Mouse (Mus musculus) hindbrain, postnatal 0 days (tissue): ENCODE measurements around the gene Ercc2. TPM values are rescaled to one million over a fixed set of nuclear protein-coding genes. Genes with fewer than 3 reads are reported as not detected.

Source experiments
- ATAC-seq: fragments of 200-750 bp; cut with Nextera tagmentation; 2 replicates; pipeline ENCODE4 v1.8.0; 2017; ENCODE audit warnings: mild to moderate bottlenecking, moderate TSS enrichment, moderate library complexity
- DNase-seq: peaks from one replicate; pipeline ENCODE4 v3.0.0-alpha.2; 2015; ENCODE audit warnings: low spot score
- H3K27ac ChIP-seq: fragments of 300-500 bp; sonication (generic); 2 replicates; pipeline ENCODE4 v1.5.1; 2014; ENCODE audit warnings: mild to moderate bottlenecking
- H3K27me3 ChIP-seq: fragments of 300-500 bp; sonication (generic); 2 replicates; pipeline ENCODE4 v1.6.1; 2014; ENCODE audit warnings: low read length, mixed read lengths; ENCODE audit not compliant: insufficient read depth
- H3K36me3 ChIP-seq: fragments of 300-500 bp; sonication (generic); 2 replicates; pipeline ENCODE4 v1.6.1; 2014; ENCODE audit warnings: low read length, mixed read lengths; ENCODE audit not compliant: insufficient read depth
- H3K4me1 ChIP-seq: fragments of 300-500 bp; sonication (generic); 2 replicates; pipeline ENCODE4 v1.6.1; 2014; ENCODE audit warnings: antibody characterized with exemption, low read length, mixed read lengths; ENCODE audit not compliant: insufficient read depth
- H3K4me2 ChIP-seq: fragments of 300-500 bp; sonication (generic); 2 replicates; pipeline ENCODE4 v1.6.1; 2014; ENCODE audit warnings: low read depth, mild to moderate bottlenecking, low read length, moderate library complexity, mixed read lengths
- H3K4me3 ChIP-seq: fragments of 300-500 bp; sonication (generic); 2 replicates; pipeline ENCODE4 v1.5.1; 2014; ENCODE audit warnings: low read length
- H3K9ac ChIP-seq: fragments of 300-500 bp; sonication (generic); replicated peaks from 2 replicates; pipeline ENCODE4 v1.6.1; 2014; ENCODE audit warnings: mild to moderate bottlenecking, low read length, moderate library complexity, mixed read lengths
- H3K9me3 ChIP-seq: fragments of 300-500 bp; sonication (generic); 2 replicates; pipeline ENCODE4 v1.6.1; 2016; ENCODE audit warnings: low read length, mixed read lengths
- CTCF ChIP-seq: IDR thresholded peaks from 2 replicates; pipeline ENCODE4 v1.5.1; 2016; ENCODE audit warnings: antibody characterized with exemption, control low read depth, low read depth
- WGBS: fragments of 180-500 bp; shearing (Covaris S2); extraction: QIAGEN DNeasy Blood & Tissue Kit; methylation state at CpG from one replicate; pipeline ENCODE4 v1.1.7; 2014; 5-methylcytosine and 5-hydroxymethylcytosine counted together
- polyA plus RNA-seq: library from polyadenylated mRNA; unstranded; fragments of >200 nt; fragmentation: Nextera tagmentation; extraction: Ambion mirVana; gene quantifications from 2 replicates; pipeline ENCODE4 v1.2.1, GENCODE M21; 2015
- total RNA-seq: library from RNA; depleted of rRNA; stranded (reverse); fragments of >200 nt; gene quantifications from 2 replicates; pipeline ENCODE4 v1.2.3, GENCODE M21; 2014; rRNA removed

Ercc2 gene
- total RNA-seq (57.3 and 65.1 TPM in 2 replicates), polyA plus RNA-seq (18.6 and 19.9 TPM in 2 replicates)

DNA sequence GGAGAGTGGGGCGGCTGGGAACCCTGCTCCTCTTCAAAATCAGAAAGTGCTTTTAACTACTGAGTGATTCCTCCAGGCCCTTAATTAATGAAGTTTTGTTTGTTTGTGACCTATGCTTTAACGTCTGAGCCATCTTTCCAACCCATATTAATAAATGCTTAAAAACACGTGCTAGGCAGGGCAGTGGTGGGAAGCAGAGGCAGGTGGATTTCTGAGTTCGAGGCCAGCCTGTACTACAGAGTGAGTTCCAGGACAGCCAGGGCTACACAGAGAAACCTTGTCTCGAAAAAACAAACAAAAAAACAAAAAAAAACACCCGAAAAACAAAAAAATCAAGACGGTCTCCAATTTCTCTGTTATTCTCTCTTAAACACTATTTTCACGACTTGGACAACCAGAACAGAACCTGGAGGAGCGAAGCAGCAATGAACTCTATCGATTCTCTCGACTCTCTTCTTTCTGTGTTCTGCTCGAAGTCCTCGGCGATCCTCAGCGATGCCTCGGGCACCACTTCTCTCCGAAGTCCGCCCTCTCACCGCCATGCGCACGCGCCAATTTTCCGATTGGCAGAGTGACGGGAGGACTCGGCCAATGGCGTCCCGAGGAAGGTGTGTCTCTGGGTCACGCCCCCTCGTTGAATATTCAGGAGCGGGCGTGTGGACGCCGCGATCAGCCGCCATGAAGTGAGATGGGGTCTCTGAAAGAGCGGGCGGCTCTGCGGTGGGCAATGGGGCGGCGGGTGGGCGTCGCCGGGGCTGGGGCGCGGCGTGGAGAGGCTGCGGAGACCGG lies at the start of gene Ercc2:
Gene Ercc2, plus strand, starts transcription at position 634 of the 789 bp plus-strand sequence.
- WGBS: 6% methylated on average over 48 of the region's 48 CpGs
- H3K4me2 ChIP-seq: peak within 1 kb of the TSS; percentile 84
- H3K4me3 ChIP-seq: peak within 1 kb of the TSS; percentile 87
- H3K4me1 ChIP-seq: no peaks in the 10 kb centered on the region; the same call in 1 of the 2 replicates
- no peak for TF ChIP-seq CTCF
- DNase-seq (peak; percentile 100), ATAC-seq (peak; percentile 97)
- no peaks in the 10 kb centered on the region for H3K9me3 ChIP-seq
- H3K9ac ChIP-seq: peak within 1 kb of the TSS; percentile 76
- peaks cover 19% of the 10 kb centered on the region for H3K36me3 ChIP-seq
- peak within 1 kb of the TSS; percentile 73 for H3K27ac ChIP-seq
- H3K27me3 ChIP-seq: no peaks in the 10 kb centered on the region

DNA sequence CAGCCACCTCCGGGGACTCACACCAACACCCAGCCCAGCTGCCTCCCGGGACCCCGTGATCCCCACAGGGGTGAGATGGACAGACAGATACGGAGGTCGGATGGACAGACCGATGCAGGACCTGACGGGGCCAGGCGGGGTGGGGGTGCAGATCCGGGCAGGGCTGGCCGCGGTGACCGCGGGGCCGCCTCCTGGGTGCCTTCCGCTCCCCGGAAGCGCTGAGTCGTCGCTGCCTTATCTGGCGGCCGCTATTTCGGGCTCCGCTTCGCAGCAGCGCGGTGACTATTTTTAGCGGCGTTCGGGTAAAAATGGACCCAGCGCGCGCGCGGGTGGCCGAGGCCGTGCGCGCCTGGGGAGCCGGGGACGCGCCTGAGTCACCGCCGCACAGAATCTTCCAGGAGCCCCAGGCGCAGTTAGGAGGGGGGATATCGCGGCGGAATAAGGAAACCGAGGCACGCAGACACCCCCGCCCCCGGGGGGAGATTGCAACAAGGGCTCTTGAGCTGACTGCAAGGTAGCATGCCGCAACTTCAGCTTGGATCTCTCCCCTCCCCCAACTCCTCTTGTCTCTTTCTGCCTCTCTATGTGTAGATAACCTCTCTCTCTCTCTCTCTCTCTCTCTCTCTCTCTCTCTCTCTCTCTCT lies 49.0 kb upstream of the Ercc2 start:
- Histone ChIP-seq H3K9me3 (no peaks in the 10 kb centered on the region), H3K9ac (peak overlapping the region; percentile 73), H3K36me3 (no peaks in the 10 kb centered on the region), H3K27ac (peak overlapping the region; percentile 69; the same call in 1 of the 2 replicates), H3K4me1 (no peaks in the 10 kb centered on the region), H3K27me3 (no peaks in the 10 kb centered on the region), H3K4me2 (peak overlapping the region; percentile 65), H3K4me3 (peak overlapping the region; percentile 60)
- DNase-seq (peak; percentile 84), ATAC-seq (peak; percentile 58)
- WGBS: under 1% methylated on average over 52 of the region's 52 CpGs
- no peak for TF ChIP-seq CTCF

DNA sequence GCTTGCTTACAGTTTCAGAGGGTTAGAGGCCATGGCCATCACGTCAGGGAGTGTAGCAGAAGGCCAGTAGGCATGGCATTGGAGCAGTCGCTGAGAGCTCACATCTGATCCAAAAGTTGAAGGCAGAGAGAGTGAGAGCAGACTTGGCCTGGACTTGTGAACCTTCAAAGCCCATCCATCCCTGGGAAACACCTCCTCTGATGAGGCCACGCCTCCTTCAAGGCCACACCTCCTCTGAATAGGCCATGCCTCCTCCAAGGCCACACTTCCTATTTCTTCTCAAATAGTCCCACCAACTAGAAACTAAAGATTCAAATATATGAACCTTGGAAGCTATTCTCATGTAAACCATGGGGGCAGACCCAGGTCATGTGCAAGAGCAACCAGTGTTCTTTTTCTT lies 46.2 kb upstream of the Ercc2 start:
- no peak overlapping the region for H3K4me2 ChIP-seq
- 43% methylated on average over 3 of the region's 3 CpGs for WGBS
- ATAC-seq (no peak), DNase-seq (no peak)
- H3K27ac ChIP-seq: no peak overlapping the region
- no peak overlapping the region for H3K9ac ChIP-seq
- H3K27me3 ChIP-seq: no peaks in the 10 kb centered on the region
- H3K4me3 ChIP-seq: no peak overlapping the region
- H3K4me1 ChIP-seq: no peaks in the 10 kb centered on the region
- H3K9me3 ChIP-seq: no peaks in the 10 kb centered on the region
- no peak for TF ChIP-seq CTCF
- H3K36me3 ChIP-seq: no peaks in the 10 kb centered on the region

DNA sequence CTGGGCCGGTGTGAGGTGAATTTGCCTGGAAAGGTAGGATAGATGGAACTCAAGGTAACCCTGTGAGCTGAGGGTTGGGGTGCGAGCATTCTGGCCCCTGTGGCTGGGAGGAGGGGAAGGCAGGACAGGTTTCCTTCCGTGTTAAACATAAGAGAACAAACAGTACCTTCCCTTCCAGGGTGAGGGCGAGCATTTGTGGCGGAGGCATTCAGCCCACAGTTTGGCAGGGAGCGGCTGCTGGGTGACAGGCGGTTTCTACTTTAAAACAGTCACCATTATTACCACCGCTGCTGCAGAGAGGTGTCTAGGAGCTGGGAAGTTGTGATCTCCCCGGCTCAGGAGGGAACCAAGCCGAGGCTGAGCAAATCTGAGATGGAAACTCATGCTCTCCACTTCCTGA lies 44.7 kb upstream of the Ercc2 start:
- no peaks in the 10 kb centered on the region for H3K9me3 ChIP-seq
- no peak overlapping the region for H3K4me3 ChIP-seq
- H3K27ac ChIP-seq: no peak overlapping the region
- peaks cover 4% of the 10 kb centered on the region for H3K4me1 ChIP-seq
- no peak for TF ChIP-seq CTCF
- H3K4me2 ChIP-seq: no peak overlapping the region
- no peaks in the 10 kb centered on the region for H3K36me3 ChIP-seq
- ATAC-seq (no peak), DNase-seq (no peak)
- H3K9ac ChIP-seq: no peak overlapping the region
- no peaks in the 10 kb centered on the region; the same call in 1 of the 2 replicates for H3K27me3 ChIP-seq
- 71% methylated on average over 10 of the region's 10 CpGs for WGBS

DNA sequence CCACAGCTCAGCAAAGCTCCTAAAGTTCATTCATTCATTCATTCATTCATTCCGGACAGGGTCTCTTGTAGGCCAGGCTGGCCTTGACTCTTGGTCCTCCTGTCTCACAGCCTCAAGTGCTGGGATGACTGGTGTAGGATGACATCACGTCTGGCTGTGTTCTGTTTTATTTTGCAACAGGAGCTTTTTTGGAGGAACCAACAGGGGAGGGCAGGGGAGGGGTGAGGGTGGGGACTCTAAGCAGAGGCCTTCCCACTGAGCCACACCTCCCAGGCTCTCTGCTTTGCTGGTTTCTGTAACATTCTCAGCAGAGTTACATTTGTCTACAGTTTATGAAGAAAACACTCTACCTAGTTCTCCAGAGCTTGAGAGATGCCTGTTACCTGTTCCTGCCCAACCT lies 43.8 kb upstream of the Ercc2 start:
- Histone ChIP-seq H3K9ac (no peak overlapping the region), H3K9me3 (no peaks in the 10 kb centered on the region), H3K4me2 (no peak overlapping the region), H3K36me3 (no peaks in the 10 kb centered on the region), H3K27ac (no peak overlapping the region), H3K4me3 (no peak overlapping the region), H3K27me3 (no peaks in the 10 kb centered on the region; the same call in 1 of the 2 replicates), H3K4me1 (peaks cover 9% of the 10 kb centered on the region)
- WGBS: 56% methylated on average over 2 of the region's 2 CpGs
- no peak for TF ChIP-seq CTCF
- DNase-seq: no peak
- ATAC-seq: no peak

DNA sequence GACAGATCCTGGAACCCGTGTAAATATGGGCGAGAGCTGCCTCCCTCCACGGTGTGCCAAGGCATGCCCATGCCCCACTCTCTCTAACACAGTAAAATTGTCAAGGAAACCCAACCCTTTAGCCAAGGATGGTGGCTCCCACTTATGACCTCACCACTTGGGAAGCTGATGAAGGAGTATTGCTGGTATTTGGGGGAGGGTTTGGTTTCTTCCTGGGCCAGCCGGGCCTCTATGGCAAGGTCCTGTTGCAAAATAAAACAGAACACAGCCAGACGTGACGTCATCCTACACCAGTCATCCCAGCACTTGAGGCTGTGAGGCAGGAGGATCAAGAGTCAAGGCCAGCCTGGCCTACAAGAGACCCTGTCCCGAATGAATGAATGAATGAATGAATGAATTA lies 43.2 kb upstream of the Ercc2 start:
- TF ChIP-seq CTCF: no peak
- 76% methylated on average over 7 of the region's 7 CpGs for WGBS
- no peak overlapping the region for H3K27ac ChIP-seq

More for the DNA sequence above, 43.2 kb upstream of the Ercc2 start:
- no peak overlapping the region for H3K9ac ChIP-seq
- H3K36me3 ChIP-seq: no peaks in the 10 kb centered on the region
- ATAC-seq: no peak
- H3K4me1 ChIP-seq: peaks cover 9% of the 10 kb centered on the region
- H3K27me3 ChIP-seq: no peaks in the 10 kb centered on the region; the same call in 1 of the 2 replicates
- H3K4me3 ChIP-seq: no peak overlapping the region
- DNase-seq: no peak
- no peak overlapping the region for H3K4me2 ChIP-seq
- no peaks in the 10 kb centered on the region for H3K9me3 ChIP-seq
